Mouse (Mus musculus) neural tube, embryonic 12.5 days (tissue): ENCODE results near the gene 2610528A11Rik. TPM values are rescaled to one million over a fixed set of nuclear protein-coding genes. Genes with fewer than 3 reads are reported as not detected.
"Not testable (repeated sequence)": the region's sequence is repeated elsewhere in the genome, so short reads cannot be mapped to it uniquely, and the experiment has no call there.

ENCODE experiments used
- ATAC-seq: fragments of 200-750 bp; cut with Nextera tagmentation; 2 replicates; pipeline ENCODE4 v1.8.0; 2017; ENCODE audit warnings: low read depth, mild to moderate bottlenecking, moderate TSS enrichment, moderate library complexity; ENCODE audit not compliant: low FRiP score
- H3K27ac ChIP-seq: fragments of 300-500 bp; sonication (generic); 2 replicates; pipeline ENCODE4 v1.5.1; 2016
- H3K27me3 ChIP-seq: fragments of 300-500 bp; sonication (generic); replicated peaks from 2 replicates; pipeline ENCODE4 v1.6.1; 2016; ENCODE audit warnings: mild to moderate bottlenecking
- H3K36me3 ChIP-seq: fragments of 300-500 bp; sonication (generic); 2 replicates; pipeline ENCODE4 v1.6.1; 2016; ENCODE audit warnings: mild to moderate bottlenecking
- H3K4me1 ChIP-seq: fragments of 300-500 bp; sonication (generic); 2 replicates; pipeline ENCODE4 v1.6.1; 2016
- H3K4me2 ChIP-seq: fragments of 300-500 bp; sonication (generic); replicated peaks from 2 replicates; pipeline ENCODE4 v1.6.1; 2016; ENCODE audit warnings: mild to moderate bottlenecking
- H3K4me3 ChIP-seq: fragments of 300-500 bp; sonication (generic); 2 replicates; pipeline ENCODE4 v1.5.1; 2016
- H3K9ac ChIP-seq: fragments of 300-500 bp; sonication (generic); 2 replicates; pipeline ENCODE4 v1.6.1; 2016; ENCODE audit warnings: mild to moderate bottlenecking
- H3K9me3 ChIP-seq: fragments of 300-500 bp; sonication (generic); 2 replicates; pipeline ENCODE4 v1.6.1; 2016; ENCODE audit warnings: mild to moderate bottlenecking
- WGBS: fragments of 180-500 bp; shearing (Covaris S2); methylation state at CpG from one replicate; pipeline ENCODE4 v1.1.7; 2016; 5-methylcytosine and 5-hydroxymethylcytosine counted together
- polyA plus RNA-seq: library from polyadenylated mRNA; unstranded; fragments of >200 nt; fragmentation: Nextera tagmentation; extraction: Ambion mirVana; gene quantifications from 2 replicates; pipeline ENCODE4 v1.2.1, GENCODE M21; 2016

2610528A11Rik gene
- polyA plus RNA-seq = 0.48 TPM in 1 of 2 replicates, not detected in the other

- Histone ChIP-seq H3K9me3 (no peaks in the 10 kb centered on the region), H3K4me2 (no peak within 1 kb of the TSS), H3K36me3 (no peaks in the 10 kb centered on the region), H3K27me3 (no peaks in the 10 kb centered on the region), H3K4me3 (no peak within 1 kb of the TSS), H3K9ac (no peak within 1 kb of the TSS), H3K4me1 (no peaks in the 10 kb centered on the region), H3K27ac (no peak within 1 kb of the TSS)
- no peak for ATAC-seq
- 74% methylated on average over 3 of the region's 3 CpGs for WGBS
Measured at GRCm38 (mm10) chr14:37113922-37114321, at the start of gene 2610528A11Rik. Gene 2610528A11Rik, minus strand, starts transcription at chr14:37114022.

GRCm38 (mm10) chr14:37163277-37163956 is 49.6 kb upstream of the 2610528A11Rik start:
- WGBS = 86% methylated on average over 4 of the region's 4 CpGs
- no peaks in the 10 kb centered on the region for H3K36me3 ChIP-seq
- H3K27ac ChIP-seq = no peak overlapping the region
- 0 out of 2 replicates have a peak, but pooled peaks cover 3% of the 10 kb centered on the region for H3K9me3 ChIP-seq
- no peak overlapping the region for H3K9ac ChIP-seq
- ATAC-seq = no peak
- no peaks in the 10 kb centered on the region for H3K4me1 ChIP-seq
- H3K4me2 ChIP-seq = no peak overlapping the region
- H3K27me3 ChIP-seq = no peaks in the 10 kb centered on the region
- H3K4me3 ChIP-seq = no peak overlapping the region

- H3K27me3 ChIP-seq = no peaks in the 10 kb centered on the region
- no peaks in the 10 kb centered on the region for H3K36me3 ChIP-seq
- no peak overlapping the region for H3K4me2 ChIP-seq
- no peak overlapping the region for H3K4me3 ChIP-seq
- 82% methylated on average over 1 of the region's 1 CpGs for WGBS
- H3K27ac ChIP-seq = no peak overlapping the region
- no peak for ATAC-seq
- no peaks in the 10 kb centered on the region for H3K4me1 ChIP-seq
- H3K9me3 ChIP-seq = peaks cover 3% of the 10 kb centered on the region; the same call in 1 of the 2 replicates
- H3K9ac ChIP-seq = no peak overlapping the region
Measured at GRCm38 (mm10) chr14:37154391-37154790, 40.6 kb upstream of the 2610528A11Rik start.

- no peak overlapping the region for H3K4me2 ChIP-seq
- no peaks in the 10 kb centered on the region for H3K9me3 ChIP-seq
- WGBS = 45% methylated on average over 8 of the region's 8 CpGs
- no peak overlapping the region for H3K27ac ChIP-seq
- peaks cover 3% of the 10 kb centered on the region for H3K4me1 ChIP-seq
- H3K36me3 ChIP-seq = no peaks in the 10 kb centered on the region
- H3K27me3 ChIP-seq = no peaks in the 10 kb centered on the region
- ATAC-seq = no peak
- no peak overlapping the region for H3K9ac ChIP-seq
- H3K4me3 ChIP-seq = no peak overlapping the region
Measured at GRCm38 (mm10) chr14:37139051-37139710, 25.4 kb upstream of the 2610528A11Rik start.

GRCm38 (mm10) chr14:37137596-37137995 is 23.8 kb upstream of the 2610528A11Rik start:
- not testable (repeated sequence) for H3K27ac ChIP-seq, H3K4me2 ChIP-seq, H3K9me3 ChIP-seq, H3K4me3 ChIP-seq, ATAC-seq, H3K27me3 ChIP-seq, H3K4me1 ChIP-seq, H3K9ac ChIP-seq, H3K36me3 ChIP-seq
- WGBS = 86% methylated on average over 3 of the region's 3 CpGs

GRCm38 (mm10) chr14:37136110-37136509 is 22.3 kb upstream of the 2610528A11Rik start:
- WGBS = 82% methylated on average over 4 of the region's 4 CpGs
- no peak overlapping the region for H3K9ac ChIP-seq
- no peak overlapping the region for H3K27ac ChIP-seq
- H3K4me1 ChIP-seq = peaks cover 6% of the 10 kb centered on the region
- H3K4me3 ChIP-seq = no peak overlapping the region
- no peak for ATAC-seq
- H3K9me3 ChIP-seq = no peaks in the 10 kb centered on the region
- no peak overlapping the region for H3K4me2 ChIP-seq
- peaks cover 10% of the 10 kb centered on the region for H3K36me3 ChIP-seq
- H3K27me3 ChIP-seq = no peaks in the 10 kb centered on the region

- H3K27ac ChIP-seq = no peak overlapping the region
- ATAC-seq = peak; percentile 67
Measured at GRCm38 (mm10) chr14:37135671-37136070, 21.8 kb upstream of the 2610528A11Rik start.

GRCm38 (mm10) chr14:37135127-37135593 is 21.3 kb upstream of the 2610528A11Rik start, which contains the start of gene Ghitm:
Gene Ghitm, minus strand, starts transcription at chr14:37135272.
- Histone ChIP-seq H3K36me3 (peaks cover 18% of the 10 kb centered on the region), H3K4me1 (peaks cover 6% of the 10 kb centered on the region), H3K27ac (peak within 1 kb of the TSS; percentile 8; the same call in 1 of the 2 replicates), H3K9ac (peak within 1 kb of the TSS; percentile 77), H3K9me3 (no peaks in the 10 kb centered on the region), H3K4me2 (peak within 1 kb of the TSS; percentile 65), H3K27me3 (no peaks in the 10 kb centered on the region), H3K4me3 (peak within 1 kb of the TSS; percentile 67)
- peak; percentile 99 for ATAC-seq
- WGBS = under 1% methylated on average over 38 of the region's 38 CpGs

More at GRCm38 (mm10) chr14:37135671-37136070, 21.8 kb upstream of the 2610528A11Rik start:
- Histone ChIP-seq H3K4me3 (peak overlapping the region; percentile 67), H3K9ac (peak overlapping the region; percentile 38), H3K9me3 (no peaks in the 10 kb centered on the region), H3K27me3 (no peaks in the 10 kb centered on the region), H3K36me3 (peaks cover 14% of the 10 kb centered on the region), H3K4me1 (peaks cover 6% of the 10 kb centered on the region), H3K4me2 (peak overlapping the region; percentile 64)
- WGBS = 3% methylated on average over 10 of the region's 10 CpGs

GRCm38 (mm10) chr14:37134304-37135126 is 20.7 kb upstream of the 2610528A11Rik start:
- 3% methylated on average over 40 of the region's 40 CpGs for whole genome bisulfite sequencing
- no peak; the same call in none of the 2 replicates for ATAC-seq
- Histone ChIP-seq H3K4me1 (peaks cover 6% of the 10 kb centered on the region), H3K27ac (peak overlapping the region; percentile 8; the same call in 1 of the 2 replicates), H3K36me3 (peaks cover 19% of the 10 kb centered on the region), H3K4me2 (peak overlapping the region; percentile 65), H3K9me3 (no peaks in the 10 kb centered on the region), H3K27me3 (no peaks in the 10 kb centered on the region), H3K9ac (peak overlapping the region; percentile 77), H3K4me3 (peak overlapping the region; percentile 67)

- H3K9me3 ChIP-seq = no peaks in the 10 kb centered on the region
- no peaks in the 10 kb centered on the region for H3K4me1 ChIP-seq
- H3K36me3 ChIP-seq = peaks cover 64% of the 10 kb centered on the region
- no peak for ATAC-seq
- H3K4me3 ChIP-seq = no peak overlapping the region
- no peaks in the 10 kb centered on the region for H3K27me3 ChIP-seq
- H3K4me2 ChIP-seq = no peak overlapping the region
- no peak overlapping the region for H3K27ac ChIP-seq
- H3K9ac ChIP-seq = no peak overlapping the region
- WGBS = 51% methylated on average over 4 of the region's 4 CpGs
Measured at GRCm38 (mm10) chr14:37127652-37128051, 13.8 kb upstream of the 2610528A11Rik start.

GRCm38 (mm10) chr14:37119233-37119632 is 5.4 kb upstream of the 2610528A11Rik start:
- no peak for ATAC-seq
- no peaks in the 10 kb centered on the region for H3K27me3 ChIP-seq
- H3K9ac ChIP-seq = no peak overlapping the region
- no peaks in the 10 kb centered on the region for H3K9me3 ChIP-seq
- H3K4me2 ChIP-seq = no peak overlapping the region
- no peak overlapping the region for H3K27ac ChIP-seq
- no peaks in the 10 kb centered on the region for H3K4me1 ChIP-seq
- 95% methylated on average over 4 of the region's 4 CpGs for WGBS
- peaks cover 24% of the 10 kb centered on the region for H3K36me3 ChIP-seq
- H3K4me3 ChIP-seq = no peak overlapping the region

- no peaks in the 10 kb centered on the region for H3K36me3 ChIP-seq
- H3K27me3 ChIP-seq = no peaks in the 10 kb centered on the region
- H3K27ac ChIP-seq = no peak overlapping the region
- no peak overlapping the region for H3K4me2 ChIP-seq
- ATAC-seq = no peak
- no peak overlapping the region for H3K4me3 ChIP-seq
- no peak overlapping the region for H3K9ac ChIP-seq
- WGBS = 90% methylated on average over 7 of the region's 7 CpGs
- H3K4me1 ChIP-seq = no peaks in the 10 kb centered on the region
- no peaks in the 10 kb centered on the region for H3K9me3 ChIP-seq
Measured at GRCm38 (mm10) chr14:37112931-37113330, 891 bp downstream of the 2610528A11Rik start.
